Mouse (Mus musculus): ENCODE data around the gene S100a6. TPM values are rescaled to one million over a fixed set of nuclear protein-coding genes. Genes with fewer than 3 reads are reported as not detected.

Gene S100a6
- polyA plus RNA-seq, 1 experiment from 2014 or later: 14.0 TPM

GRCm38 (mm10) chr3:90617586-90617985, 4.9 kb downstream of the S100a6 start:
- Histone ChIP-seq H3K9me3 (replicated peaks) (no peaks in the 10 kb centered on the region), H3K4me1 (peaks cover 11% of the 10 kb centered on the region), H3K4me3 (no peak overlapping the region), H3K27ac (replicated peaks) (no peak overlapping the region), H3K36me3 (no peaks in the 10 kb centered on the region), H3K27me3 (ENCODE audit: low read depth, poor library complexity, severe bottlenecking) (peaks cover 14% of the 10 kb centered on the region)
- DNase-seq (ENCODE audit: low spot score): no peak
- 21% methylated on average over 1 of the region's 1 CpGs for WGBS

GRCm38 (mm10) chr3:90621552-90621951, 8.9 kb downstream of the S100a6 start:
- Histone ChIP-seq H3K36me3 (no peaks in the 10 kb centered on the region), H3K4me3 (no peak overlapping the region), H3K4me1 (peaks cover 23% of the 10 kb centered on the region), H3K27me3 (ENCODE audit: low read depth, poor library complexity, severe bottlenecking) (no peaks in the 10 kb centered on the region), H3K9me3 (replicated peaks) (no peaks in the 10 kb centered on the region), H3K27ac (replicated peaks) (no peak overlapping the region)
- WGBS: 50% methylated on average over 7 of the region's 7 CpGs
- DNase-seq (ENCODE audit: low spot score): no peak

- peaks cover 23% of the 10 kb centered on the region for H3K4me1 ChIP-seq
Measured at GRCm38 (mm10) chr3:90623435-90624071, 10.9 kb downstream of the S100a6 start.

GRCm38 (mm10) chr3:90625496-90625895, 12.8 kb downstream of the S100a6 start:
- DNase-seq (ENCODE audit: low spot score): no peak
- Histone ChIP-seq H3K4me1 (peaks cover 23% of the 10 kb centered on the region), H3K27ac (replicated peaks) (no peak overlapping the region), H3K27me3 (ENCODE audit: low read depth, poor library complexity, severe bottlenecking) (no peaks in the 10 kb centered on the region), H3K36me3 (no peaks in the 10 kb centered on the region), H3K9me3 (replicated peaks) (no peaks in the 10 kb centered on the region), H3K4me3 (no peak overlapping the region)
- 84% methylated on average over 5 of the region's 5 CpGs for WGBS

More at GRCm38 (mm10) chr3:90623435-90624071, 10.9 kb downstream of the S100a6 start:
- Histone ChIP-seq H3K27me3 (ENCODE audit: low read depth, poor library complexity, severe bottlenecking) (no peaks in the 10 kb centered on the region), H3K36me3 (no peaks in the 10 kb centered on the region), H3K27ac (replicated peaks) (peak overlapping the region; percentile 49), H3K4me3 (no peak overlapping the region), H3K9me3 (replicated peaks) (no peaks in the 10 kb centered on the region)
- DNase-seq (ENCODE audit: low spot score): peak; percentile 31
- 20% methylated on average over 2 of the region's 2 CpGs for WGBS

- Histone ChIP-seq H3K27me3 (ENCODE audit: low read depth, poor library complexity, severe bottlenecking) (no peaks in the 10 kb centered on the region), H3K36me3 (no peaks in the 10 kb centered on the region), H3K4me1 (peaks cover 23% of the 10 kb centered on the region), H3K9me3 (replicated peaks) (no peaks in the 10 kb centered on the region), H3K4me3 (no peak overlapping the region), H3K27ac (replicated peaks) (peak overlapping the region; percentile 42; the same call in 1 of the 2 replicates)
- 79% methylated on average over 9 of the region's 9 CpGs for WGBS
- no peak for DNase-seq (ENCODE audit: low spot score)
Measured at GRCm38 (mm10) chr3:90626266-90627021, 13.8 kb downstream of the S100a6 start.

- H3K4me3 ChIP-seq: no peak overlapping the region
- no peak for DNase-seq (ENCODE audit: low spot score)
- 93% methylated on average over 5 of the region's 5 CpGs for WGBS
- peaks cover 23% of the 10 kb centered on the region for H3K4me1 ChIP-seq
- no peaks in the 10 kb centered on the region for H3K9me3 ChIP-seq (replicated peaks)
- no peaks in the 10 kb centered on the region for H3K36me3 ChIP-seq
- H3K27ac ChIP-seq (replicated peaks): no peak overlapping the region
- H3K27me3 ChIP-seq (ENCODE audit: low read depth, poor library complexity, severe bottlenecking): no peaks in the 10 kb centered on the region
Measured at GRCm38 (mm10) chr3:90627366-90627765, 14.7 kb downstream of the S100a6 start.

GRCm38 (mm10) chr3:90627807-90628206, 15.1 kb downstream of the S100a6 start:
- H3K27ac ChIP-seq (replicated peaks): no peak overlapping the region
- H3K4me3 ChIP-seq: no peak overlapping the region
- H3K4me1 ChIP-seq: peaks cover 21% of the 10 kb centered on the region
- DNase-seq (ENCODE audit: low spot score): no peak
- no peaks in the 10 kb centered on the region for H3K27me3 ChIP-seq (ENCODE audit: low read depth, poor library complexity, severe bottlenecking)
- H3K9me3 ChIP-seq (replicated peaks): no peaks in the 10 kb centered on the region
- WGBS: 60% methylated on average over 4 of the region's 4 CpGs
- no peaks in the 10 kb centered on the region for H3K36me3 ChIP-seq

GRCm38 (mm10) chr3:90629298-90629697, 16.6 kb downstream of the S100a6 start:
- Histone ChIP-seq H3K9me3 (replicated peaks) (no peaks in the 10 kb centered on the region), H3K4me1 (peaks cover 7% of the 10 kb centered on the region), H3K27me3 (ENCODE audit: low read depth, poor library complexity, severe bottlenecking) (no peaks in the 10 kb centered on the region), H3K4me3 (no peak overlapping the region), H3K27ac (replicated peaks) (no peak overlapping the region), H3K36me3 (no peaks in the 10 kb centered on the region)
- DNase-seq (ENCODE audit: low spot score): no peak
- 80% methylated on average over 2 of the region's 2 CpGs for WGBS

- Histone ChIP-seq H3K27me3 (ENCODE audit: low read depth, poor library complexity, severe bottlenecking) (no peaks in the 10 kb centered on the region), H3K4me1 (no peaks in the 10 kb centered on the region), H3K9me3 (replicated peaks) (no peaks in the 10 kb centered on the region), H3K4me3 (no peak overlapping the region), H3K27ac (replicated peaks) (no peak overlapping the region), H3K36me3 (no peaks in the 10 kb centered on the region)
- no peak for DNase-seq (ENCODE audit: low spot score)
- WGBS: 84% methylated on average over 2 of the region's 2 CpGs
Measured at GRCm38 (mm10) chr3:90631984-90632383, 19.3 kb downstream of the S100a6 start.

- 82% methylated on average over 1 of the region's 1 CpGs for WGBS
- H3K4me3 ChIP-seq: no peak overlapping the region
Measured at GRCm38 (mm10) chr3:90638511-90639275, 26.0 kb downstream of the S100a6 start.

GRCm38 (mm10) chr3:90639511-90640154, 27.0 kb downstream of the S100a6 start:
- no peaks in the 10 kb centered on the region for H3K36me3 ChIP-seq
- peak; percentile 43 for DNase-seq (ENCODE audit: low spot score)
- H3K9me3 ChIP-seq (replicated peaks): no peaks in the 10 kb centered on the region
- H3K4me3 ChIP-seq: no peak overlapping the region
- no peaks in the 10 kb centered on the region for H3K4me1 ChIP-seq
- no peaks in the 10 kb centered on the region for H3K27me3 ChIP-seq (ENCODE audit: low read depth, poor library complexity, severe bottlenecking)
- 46% methylated on average over 7 of the region's 7 CpGs for WGBS
- H3K27ac ChIP-seq (replicated peaks): no peak overlapping the region

More at GRCm38 (mm10) chr3:90638511-90639275, 26.0 kb downstream of the S100a6 start:
- no peaks in the 10 kb centered on the region for H3K36me3 ChIP-seq
- H3K9me3 ChIP-seq (replicated peaks): no peaks in the 10 kb centered on the region
- no peak for DNase-seq (ENCODE audit: low spot score)
- no peak overlapping the region for H3K27ac ChIP-seq (replicated peaks)
- H3K4me1 ChIP-seq: no peaks in the 10 kb centered on the region
- H3K27me3 ChIP-seq (ENCODE audit: low read depth, poor library complexity, severe bottlenecking): no peaks in the 10 kb centered on the region

GRCm38 (mm10) chr3:90640981-90641380, 28.3 kb downstream of the S100a6 start:
- H3K4me3 ChIP-seq: no peak overlapping the region
- H3K27ac ChIP-seq (replicated peaks): no peak overlapping the region
- no peak for DNase-seq (ENCODE audit: low spot score)
- H3K27me3 ChIP-seq (ENCODE audit: low read depth, poor library complexity, severe bottlenecking): no peaks in the 10 kb centered on the region
- 85% methylated on average over 7 of the region's 7 CpGs for WGBS
- H3K36me3 ChIP-seq: no peaks in the 10 kb centered on the region
- no peaks in the 10 kb centered on the region for H3K4me1 ChIP-seq
- no peaks in the 10 kb centered on the region for H3K9me3 ChIP-seq (replicated peaks)
